Mouse (Mus musculus) liver, adult (tissue): ENCODE results near the gene Gm9958.

Experiments
- GATA4 ChIP-seq: IDR thresholded peaks from 2 replicates; pipeline ENCODE4 v1.6.1; 2014; ENCODE audit warnings: mild to moderate bottlenecking, low read length; ENCODE audit not compliant: insufficient replicate concordance

Gm9958 gene

DNA sequence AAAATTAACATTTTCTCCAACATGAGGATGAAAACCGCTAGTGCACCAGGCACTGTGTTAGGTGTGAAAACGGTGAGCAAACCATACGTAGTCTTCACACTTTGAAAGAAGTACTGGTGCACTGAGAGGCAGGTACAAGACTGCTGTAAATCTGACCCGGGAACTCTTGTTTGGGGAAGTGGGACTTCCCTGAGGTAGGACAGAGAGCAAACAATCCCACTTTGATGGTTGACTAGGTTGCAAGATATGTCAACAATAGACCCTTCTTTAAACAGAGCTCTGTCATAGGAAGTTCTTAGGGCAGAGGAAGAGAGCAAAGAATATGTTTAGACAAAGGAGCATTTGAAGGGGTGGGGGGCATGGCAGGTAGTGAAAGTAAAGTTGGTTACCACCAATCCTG lies 6.7 kb downstream of the Gm9958 start:
- no peak for TF ChIP-seq GATA4

DNA sequence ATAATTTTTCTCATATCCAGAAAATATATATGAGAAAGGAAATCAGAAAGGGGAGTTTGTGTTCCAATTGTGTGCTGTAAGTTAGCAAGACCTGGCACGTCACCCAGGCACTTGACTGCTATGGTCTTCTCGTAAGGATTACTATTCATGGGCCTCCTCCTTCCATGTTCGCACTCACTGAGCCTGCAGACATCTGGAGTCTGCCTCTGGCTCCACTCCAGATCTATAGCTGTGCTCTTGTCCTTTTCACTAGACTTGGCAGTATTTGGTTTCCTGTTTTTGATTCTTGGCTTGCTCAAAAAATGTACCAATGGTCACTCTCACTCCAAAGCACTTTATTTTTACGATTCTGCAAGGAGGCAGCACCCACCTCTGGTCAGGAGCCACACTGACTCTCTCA lies 14.5 kb downstream of the Gm9958 start:
- no peak for TF ChIP-seq GATA4

DNA sequence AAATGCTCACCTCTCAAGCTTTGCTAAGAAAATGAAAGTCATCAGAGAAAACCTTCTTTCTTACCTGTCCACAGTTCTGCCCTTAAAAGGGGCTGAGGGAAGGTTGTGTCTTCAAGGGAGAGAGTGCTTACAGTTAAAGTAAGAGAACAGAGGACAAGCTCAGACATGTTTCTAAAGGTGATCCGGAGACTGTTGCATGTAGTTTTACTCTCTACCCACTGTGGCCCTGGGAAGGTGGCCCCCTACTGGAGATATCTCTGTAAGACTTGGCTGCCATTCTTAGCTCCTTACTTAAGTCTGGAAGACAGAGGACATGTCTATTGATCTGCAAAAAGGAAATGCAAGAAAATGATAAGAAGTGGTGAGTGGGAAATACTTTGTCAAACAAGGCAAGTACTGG lies 16.1 kb downstream of the Gm9958 start:
- no peak for TF ChIP-seq GATA4

DNA sequence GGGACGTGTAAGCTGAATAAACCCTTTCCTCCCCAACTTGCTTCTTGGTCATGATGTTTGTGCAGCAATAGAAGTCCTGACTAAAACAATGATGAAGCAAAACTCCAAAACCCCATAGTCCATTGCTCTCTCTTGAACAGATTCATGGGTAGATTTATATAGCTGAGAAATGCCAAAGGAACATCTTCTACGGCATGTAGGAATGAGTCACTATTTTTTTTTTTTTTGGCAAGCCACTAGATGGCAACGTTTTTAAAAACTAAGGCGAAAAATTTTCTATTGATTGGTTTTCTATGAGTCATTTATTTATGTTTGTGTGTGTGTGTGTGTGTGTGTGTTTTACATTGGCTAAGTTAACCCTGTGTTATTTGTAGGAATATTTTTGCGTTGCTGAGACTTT lies 26.8 kb downstream of the Gm9958 start:
- no peak for TF ChIP-seq GATA4

DNA sequence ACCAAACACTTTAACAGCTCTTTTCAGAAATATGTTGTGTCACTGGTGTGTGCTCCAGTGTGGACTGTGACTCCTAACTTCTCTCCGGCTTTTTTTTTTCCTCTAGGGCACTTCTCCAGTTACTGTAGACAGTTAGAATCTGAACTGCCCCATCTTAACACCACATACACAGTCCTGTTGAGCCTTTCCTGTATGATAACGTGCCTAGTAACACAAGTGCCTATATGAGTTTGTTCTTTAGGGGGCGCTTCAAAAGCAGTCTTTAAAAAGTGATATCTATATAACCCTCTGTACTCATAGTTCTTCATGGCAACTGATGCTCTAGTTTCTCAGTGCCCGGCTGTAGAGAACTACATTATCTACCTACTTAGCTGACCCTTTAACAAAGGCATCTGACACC lies 27.3 kb downstream of the Gm9958 start:
- no peak for TF ChIP-seq GATA4

DNA sequence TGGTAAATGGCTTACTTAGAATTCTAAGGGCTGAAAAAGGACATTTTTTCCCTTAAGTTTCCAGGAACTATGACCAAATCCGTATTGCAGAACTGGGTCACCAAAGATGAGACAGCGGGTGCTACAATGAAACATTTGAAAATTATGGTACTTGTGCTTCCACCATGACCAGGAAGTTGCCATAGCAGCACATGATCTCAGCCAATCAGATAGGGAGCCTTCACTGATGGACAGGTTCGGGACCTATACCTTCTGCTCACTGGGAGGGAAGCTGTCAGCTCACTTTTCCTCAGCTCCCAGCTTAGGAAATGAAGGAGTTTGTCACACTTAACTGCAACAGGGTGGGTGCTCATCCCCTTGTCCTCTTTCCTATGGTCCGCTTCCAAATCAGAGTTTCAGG lies 29.8 kb downstream of the Gm9958 start:
- TF ChIP-seq GATA4: no peak

DNA sequence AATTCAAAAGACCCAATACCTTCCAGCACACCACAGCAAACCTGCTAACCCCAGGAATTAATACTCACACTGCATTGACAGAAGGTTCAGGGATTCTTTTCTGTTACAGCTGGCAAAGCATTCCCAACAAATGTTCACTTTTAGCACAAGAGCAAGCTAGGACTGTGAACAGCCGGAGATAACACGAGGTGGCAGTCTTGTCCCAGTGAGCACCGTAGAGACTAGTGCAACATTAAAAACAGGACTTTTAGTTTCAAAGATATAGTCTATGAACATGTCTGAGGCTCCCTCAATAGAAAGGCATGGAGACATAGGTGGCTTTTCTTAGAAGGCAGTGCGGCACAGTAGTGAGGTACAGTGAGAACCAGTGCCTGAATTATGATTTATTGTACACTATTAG lies 38.2 kb downstream of the Gm9958 start:
- no peak for TF ChIP-seq GATA4

DNA sequence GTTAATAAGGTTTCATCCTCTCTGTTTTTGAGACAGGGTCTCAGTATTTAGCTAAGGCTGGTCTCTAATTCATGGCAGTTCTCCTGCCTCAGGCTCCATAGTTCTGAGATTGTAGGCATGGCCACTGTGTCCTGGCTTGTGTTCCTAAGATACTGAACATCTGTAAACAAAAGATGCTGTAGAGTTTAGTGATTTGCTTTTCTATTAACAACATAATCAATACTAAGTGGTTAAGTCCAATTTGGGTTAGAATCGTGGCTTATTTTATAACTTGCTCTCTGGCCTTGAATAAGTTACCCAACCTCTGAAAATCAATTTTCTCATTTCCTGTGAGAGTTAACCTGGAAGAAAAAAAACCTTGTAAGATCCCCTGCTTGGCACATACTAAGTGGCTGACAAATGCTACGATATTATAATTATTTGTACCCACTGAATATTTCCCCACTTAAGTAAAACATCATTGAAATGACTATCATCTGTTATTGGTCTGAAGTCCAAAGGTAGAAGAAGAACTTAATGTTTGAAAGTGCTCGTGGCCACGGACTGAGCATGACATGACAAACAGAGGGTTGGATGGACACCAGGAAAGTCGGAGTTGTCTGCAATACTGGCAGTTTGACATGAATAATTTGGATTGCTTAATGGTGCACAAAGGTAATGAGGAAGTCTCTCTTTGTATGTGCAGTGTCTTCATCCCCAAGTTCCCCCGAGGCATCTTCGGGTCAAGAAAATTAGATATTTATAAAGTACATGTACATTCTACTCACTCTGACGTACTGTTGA lies 47.3 kb downstream of the Gm9958 start:
- no peak for TF ChIP-seq GATA4

DNA sequence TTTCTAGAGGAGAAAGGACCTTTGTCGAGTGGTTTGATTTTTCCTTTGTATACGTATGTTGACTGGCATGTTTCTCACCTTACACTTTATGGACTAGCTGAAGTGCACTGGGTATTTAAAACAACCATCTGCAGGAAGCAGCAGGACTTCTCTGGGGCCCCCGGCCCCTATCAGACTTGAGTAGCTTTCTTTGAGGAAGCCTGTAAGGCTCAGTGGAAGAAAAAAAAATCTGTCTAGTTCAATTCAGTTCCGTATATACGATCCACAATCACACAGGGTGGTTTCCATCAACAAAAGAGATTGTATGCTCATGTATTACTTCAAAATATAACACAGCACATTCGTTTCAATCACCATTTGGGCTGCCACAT lies 47.9 kb downstream of the Gm9958 start:
- no peak for TF ChIP-seq GATA4
